Mouse (Mus musculus) liver, adult 2 months (tissue): Measurements from ENCODE around the gene Akt3.

Experiments
- CTCF ChIP-seq: fragments of 200-500 bp; IDR thresholded peaks from 2 replicates; pipeline ENCODE4 v1.5.1; 2011; ENCODE audit warnings: low read depth, low read length, control low read depth
- POLR2A ChIP-seq: fragments of 200-500 bp; IDR thresholded peaks from 2 replicates; pipeline ENCODE4 v1.6.1; 2011; ENCODE audit warnings: low read length, control low read depth; ENCODE audit not compliant: insufficient read depth; ENCODE audit errors: extremely low read depth

- TF ChIP-seq POLR2A (no peak), CTCF (no peak)
These were observed 219.6 kb downstream of the Akt3 start for GRCm38 (mm10) chr1:177038383-177038782.
